Mouse (Mus musculus): ENCODE measurements around the gene Sec16b.

- TF ChIP-seq CTCF (IDR thresholded peaks at IDR 0.05; ENCODE audit: low read depth) = no peak
- no peak for TF ChIP-seq EP300 (IDR thresholded peaks at IDR 0.05; ENCODE audit: low read depth)
These were observed 10.6 kb downstream of the Sec16b start for GRCm38 (mm10) chr1:157516838-157517808.
